In the genomic region with DNA sequence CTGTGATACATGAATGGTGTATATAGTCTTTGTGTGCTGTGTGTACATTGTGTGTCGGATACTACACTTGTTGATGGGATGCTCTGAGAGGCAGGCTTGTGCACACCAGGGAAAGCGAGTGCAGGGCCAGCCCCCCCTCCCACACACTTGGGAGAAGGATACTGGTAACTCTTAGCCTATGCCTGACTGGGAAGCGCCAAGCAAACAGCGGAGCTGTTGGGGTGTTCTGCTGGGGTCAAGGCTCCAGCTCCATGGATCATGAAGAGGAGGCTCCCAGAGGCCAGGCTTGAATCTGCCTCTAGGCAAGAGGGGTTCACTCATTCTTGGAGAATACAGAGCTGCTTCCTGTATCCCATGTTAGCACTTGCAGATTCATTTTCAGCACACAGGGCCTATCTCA, we compare ENCODE assay signal across 20 mouse cellular contexts. TPM values are rescaled to one million over a fixed set of nuclear protein-coding genes. Genes with fewer than 3 reads are reported as not detected.
DNase-seq lines count a peak whose midpoint lies in the region; ATAC-seq lines count a peak whose summit lies in the region.
"Had no signal": no experiment of that assay in that cellular context is flagged by ENCODE, and none has a peak within 500 bp of the region (broad histone marks: within the 10 kb centered on the region; RNA-seq: fewer than 3 reads in every experiment).

No protein-coding gene starts in this region.

- no peak overlapping the region for H3K4me2 ChIP-seq in kidney, embryonic 14.5 days (replicated peaks; ENCODE audit: low read depth, low read length)
- no peak overlapping the region for H3K4me2 ChIP-seq in embryonic facial prominence, embryonic 11.5 days (ENCODE audit: low read depth, low read length)
- H3K4me2 ChIP-seq in embryonic facial prominence, embryonic 14.5 days (ENCODE audit: low read depth, low read length): no peak overlapping the region
- H3K4me2 ChIP-seq in limb, embryonic 13.5 days (replicated peaks): peak overlapping the region; percentile 3; the same call in 1 of the 2 replicates
- H3K4me2 ChIP-seq: hindbrain, embryonic 12.5 days; midbrain, embryonic 11.5 days; neural tube, embryonic 12.5 days had no signal

- H3K9me3 ChIP-seq in kidney, embryonic 14.5 days (ENCODE audit: control insufficient read depth, low read length): no peaks in the 10 kb centered on the region
- H3K9me3 ChIP-seq in embryonic facial prominence, embryonic 11.5 days (replicated peaks; ENCODE audit: control insufficient read depth, low read length): no peaks in the 10 kb centered on the region
- no peaks in the 10 kb centered on the region for H3K9me3 ChIP-seq in embryonic facial prominence, embryonic 14.5 days (ENCODE audit: control insufficient read depth, low read length)
- H3K9me3 ChIP-seq in limb, embryonic 13.5 days: no peaks in the 10 kb centered on the region
- H3K9me3 ChIP-seq: hindbrain, embryonic 12.5 days had no signal

- H3K27me3 ChIP-seq in kidney, embryonic 14.5 days (ENCODE audit: control insufficient read depth, insufficient read depth, low read length): no peaks in the 10 kb centered on the region
- no peaks in the 10 kb centered on the region for H3K27me3 ChIP-seq in embryonic facial prominence, embryonic 11.5 days (ENCODE audit: control insufficient read depth, insufficient read depth, low read length)
- no peaks in the 10 kb centered on the region for H3K27me3 ChIP-seq in embryonic facial prominence, embryonic 14.5 days (replicated peaks; ENCODE audit: control insufficient read depth, insufficient read depth, low read length)
- no peaks in the 10 kb centered on the region for H3K27me3 ChIP-seq in limb, embryonic 13.5 days
- H3K27me3 ChIP-seq: hindbrain, embryonic 12.5 days; neural tube, embryonic 12.5 days had no signal

- no peak for DNase-seq in kidney, postnatal 4 days
- no peak for DNase-seq in embryonic facial prominence, embryonic 11.5 days (ENCODE audit: low spot score)
- DNase-seq in embryonic facial prominence, embryonic 14.5 days (ENCODE audit: low spot score): no peak
- DNase-seq in gastrocnemius, postnatal 10 days: no peak
- DNase-seq in urinary bladder, postnatal 36 days (ENCODE audit: low spot score in 2 of 2): no peak
- DNase-seq: cerebellum, adult 2 months; gastrocnemius, postnatal 36 days; heart, postnatal 10 days; kidney, postnatal 25 days; right cerebral cortex, adult 18-20 months; thymus, adult 2 months had no signal

- H3K9ac ChIP-seq in kidney, embryonic 14.5 days (ENCODE audit: low read depth, low read length): no peak overlapping the region
- H3K9ac ChIP-seq in embryonic facial prominence, embryonic 11.5 days (replicated peaks; ENCODE audit: low read length): no peak overlapping the region
- no peak overlapping the region for H3K9ac ChIP-seq in embryonic facial prominence, embryonic 14.5 days (ENCODE audit: low read depth, low read length)
- H3K9ac ChIP-seq in limb, embryonic 13.5 days: peak overlapping the region; percentile 8; the same call in 1 of the 2 replicates
- H3K9ac ChIP-seq: hindbrain, embryonic 12.5 days; liver, embryonic 14.5 days; neural tube, embryonic 12.5 days had no signal

- H3K4me1 ChIP-seq in kidney, embryonic 14.5 days (ENCODE audit: control insufficient read depth, insufficient read depth, low read length): peaks cover 19% of the 10 kb centered on the region
- peaks cover 4% of the 10 kb centered on the region; the same call in 1 of the 2 replicates for H3K4me1 ChIP-seq in embryonic facial prominence, embryonic 11.5 days (ENCODE audit: control insufficient read depth, insufficient read depth, low read length)
- H3K4me1 ChIP-seq in embryonic facial prominence, embryonic 14.5 days (ENCODE audit: control insufficient read depth, insufficient read depth, low read length): peaks cover 37% of the 10 kb centered on the region
- peaks cover 57% of the 10 kb centered on the region for H3K4me1 ChIP-seq in limb, embryonic 13.5 days

- peak overlapping the region; percentile 12; the same call in 1 of the 2 replicates for H3K27ac ChIP-seq in kidney, embryonic 14.5 days (ENCODE audit: low read depth, low read length)
- peak overlapping the region; percentile 48; the same call in 1 of the 2 replicates for H3K27ac ChIP-seq in embryonic facial prominence, embryonic 11.5 days (replicated peaks; ENCODE audit: low read depth, low read length)
- peak overlapping the region; percentile 89 for H3K27ac ChIP-seq in embryonic facial prominence, embryonic 14.5 days (replicated peaks; ENCODE audit: low read depth, low read length)
- H3K27ac ChIP-seq in limb, embryonic 13.5 days: peak overlapping the region; percentile 97
- H3K27ac ChIP-seq: hindbrain, embryonic 12.5 days; liver, embryonic 14.5 days; neural tube, embryonic 12.5 days had no signal

- WGBS in kidney, embryonic 14.5 days: 79% methylated on average over 4 of the region's 4 CpGs
- WGBS in embryonic facial prominence, embryonic 11.5 days: 56% methylated on average over 4 of the region's 4 CpGs
- WGBS in embryonic facial prominence, embryonic 14.5 days: 28% methylated on average over 4 of the region's 4 CpGs
- 31% methylated on average over 4 of the region's 4 CpGs for WGBS in limb, embryonic 13.5 days

- ATAC-seq in kidney, embryonic 14.5 days (ENCODE audit: low FRiP score, low TSS enrichment): no peak
- 0 out of 2 replicates have a peak, but pooled peaks have one; percentile 56 for ATAC-seq in embryonic facial prominence, embryonic 11.5 days (replicated peaks; ENCODE audit: insufficient number of reproducible peaks, low FRiP score, low TSS enrichment, low read depth)
- peak; percentile 7; the same call in 1 of the 2 replicates for ATAC-seq in embryonic facial prominence, embryonic 14.5 days (ENCODE audit: low read depth)
- ATAC-seq in limb, embryonic 13.5 days (ENCODE audit: low FRiP score, low read depth): peak; percentile 59
- ATAC-seq: inflammation-experienced regulatory T-cells, adult 6 months had no signal

- H3K36me3 ChIP-seq in kidney, embryonic 14.5 days (ENCODE audit: control insufficient read depth, insufficient read depth, low read length): no peaks in the 10 kb centered on the region
- no peaks in the 10 kb centered on the region for H3K36me3 ChIP-seq in embryonic facial prominence, embryonic 11.5 days (replicated peaks; ENCODE audit: control insufficient read depth, insufficient read depth, low read depth, low read length)
- no peaks in the 10 kb centered on the region for H3K36me3 ChIP-seq in embryonic facial prominence, embryonic 14.5 days (ENCODE audit: control insufficient read depth, insufficient read depth, low read length)
- no peaks in the 10 kb centered on the region for H3K36me3 ChIP-seq in limb, embryonic 13.5 days
- H3K36me3 ChIP-seq: hindbrain, embryonic 12.5 days; neural tube, embryonic 12.5 days had no signal

- no peak overlapping the region for H3K4me3 ChIP-seq in kidney, embryonic 14.5 days (ENCODE audit: low read length)
- H3K4me3 ChIP-seq in embryonic facial prominence, embryonic 11.5 days (ENCODE audit: low read depth, low read length): no peak overlapping the region
- no peak overlapping the region for H3K4me3 ChIP-seq in embryonic facial prominence, embryonic 14.5 days (ENCODE audit: low read depth, low read length)
- H3K4me3 ChIP-seq in limb, embryonic 13.5 days: no peak overlapping the region
- H3K4me3 ChIP-seq: erythroblast, embryonic 14.5 days; hindbrain, embryonic 12.5 days; neural tube, embryonic 12.5 days had no signal

RNA-seq across cellular contexts. Expression of a gene that starts 50.1 kb away (rescaled TPM):
- polyA plus RNA-seq in kidney, embryonic 14.5 days (2014; fragmentation: Nextera tagmentation; extraction: Ambion mirVana): 1.0 and 1.1 TPM in 2 replicates
- 0.91 and 1.7 TPM in 2 replicates for polyA plus RNA-seq in embryonic facial prominence, embryonic 11.5 days (2014; fragmentation: Nextera tagmentation; extraction: Ambion mirVana)
- 1.6 and 2.4 TPM in 2 replicates for polyA plus RNA-seq in embryonic facial prominence, embryonic 14.5 days (2014; fragmentation: Nextera tagmentation; extraction: Ambion mirVana)
- 10.0 and 11.3 TPM in 2 replicates for polyA plus RNA-seq in limb, embryonic 13.5 days (2015; fragmentation: Nextera tagmentation; extraction: Ambion mirVana)
- total RNA-seq in gastrocnemius, postnatal 10 days (2021): under 1 TPM; 0.61 to 0.70 TPM
- total RNA-seq: common myeloid progenitor, adult 5-6 weeks had no signal
- polyA plus RNA-seq: erythroblast, embryonic 14.5 days had no signal

Comparison
In these comparisons a context has a peak if more than half of its experiments do, and no peak if none do; other contexts are left out.
1. H3K27ac ChIP-seq: peak in every context shown above with its lines; median percentile 97 in limb, embryonic 13.5 days; 89 in embryonic facial prominence, embryonic 14.5 days; 48 in embryonic facial prominence, embryonic 11.5 days; 12 in kidney, embryonic 14.5 days.